Mouse (Mus musculus): ENCODE measurements around the gene Rab44. TPM values are rescaled to one million over a fixed set of nuclear protein-coding genes. Genes with fewer than 3 reads are reported as not detected.
A peak's percentile ranks its signal among the peaks of the same experiment; 100 is the strongest.
"Not testable (repeated sequence)": the region's sequence is repeated elsewhere in the genome, so short reads cannot be mapped to it uniquely, and the experiment has no call there.

Rab44 gene
- polyA plus RNA-seq, 1 experiment from 2014 or later, result not detected

DNA sequence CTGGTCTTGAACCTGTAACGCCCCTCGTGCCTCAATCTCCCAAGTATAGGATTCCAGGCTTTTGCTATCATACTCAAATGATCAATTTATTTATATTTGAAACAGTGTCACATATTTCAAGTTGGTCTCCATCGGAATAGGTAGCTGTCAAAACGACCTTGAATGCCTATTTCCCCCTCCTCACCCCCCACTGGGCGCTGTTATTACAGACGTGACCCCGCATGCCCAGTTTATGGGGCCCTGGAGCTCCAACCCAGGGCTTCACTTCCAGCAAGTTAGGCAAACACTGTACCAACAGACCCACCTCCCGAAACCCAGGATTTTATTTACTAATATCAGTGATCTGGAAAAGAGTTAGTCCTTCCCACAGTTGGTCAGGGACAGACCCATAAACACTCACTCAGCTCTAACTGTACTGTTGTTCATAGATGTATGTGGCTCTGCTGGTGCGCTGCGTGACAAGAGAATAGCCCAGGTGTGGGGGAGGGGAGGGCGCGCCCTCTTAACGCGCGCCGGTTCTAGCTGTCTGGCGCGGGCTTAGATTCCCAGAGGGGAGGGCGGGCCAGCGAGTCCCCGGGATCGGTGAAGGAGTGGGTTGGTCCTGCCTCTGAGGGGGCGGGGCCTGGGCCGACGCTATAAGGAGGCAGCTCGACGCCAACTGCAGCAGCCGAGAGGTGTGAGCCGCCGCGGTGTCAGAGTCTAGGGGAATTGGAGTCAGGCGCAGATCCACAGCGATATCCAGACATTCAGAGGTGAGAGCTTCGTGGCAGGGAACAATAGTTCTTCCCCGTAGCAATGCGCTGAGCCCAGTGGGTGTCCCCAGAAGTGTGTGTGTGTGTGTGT, 20.6 kb upstream of the Rab44 start:
- ATAC-seq (replicated peaks), result peak; percentile 84
- 9% methylated on average over 36 of the region's 36 CpGs for WGBS
- Histone ChIP-seq H3K27ac (peak overlapping the region; percentile 76), H3K27me3 (replicated peaks) (peaks cover 22% of the 10 kb centered on the region), H3K9ac (peak overlapping the region; percentile 67), H3K36me3 (replicated peaks) (no peaks in the 10 kb centered on the region), H3K4me1 (peaks cover 23% of the 10 kb centered on the region), H3K4me3 (peak overlapping the region; percentile 54), H3K9me3 (no peaks in the 10 kb centered on the region), H3K4me2 (peak overlapping the region; percentile 92)

DNA sequence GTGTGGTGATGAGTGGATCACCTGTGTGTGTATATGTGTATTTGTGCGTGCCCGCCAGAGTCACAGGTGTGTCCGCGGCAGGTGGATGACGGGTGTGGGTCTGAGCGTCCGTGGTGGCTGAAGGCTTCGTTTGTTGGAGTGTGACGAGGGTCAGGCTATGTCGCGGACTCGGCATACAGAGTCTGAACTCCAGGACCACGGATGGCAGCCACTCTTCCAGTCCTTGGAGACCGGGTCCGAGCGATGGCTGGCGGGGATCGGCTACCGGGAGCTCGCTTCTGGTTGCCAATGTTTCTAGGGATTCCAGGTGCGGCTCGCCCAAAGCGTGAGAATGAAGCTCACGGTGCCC, 20.0 kb upstream of the Rab44 start:
- peak; percentile 22 for ATAC-seq (replicated peaks)
- Histone ChIP-seq H3K4me2 (peak overlapping the region; percentile 92), H3K9me3 (no peaks in the 10 kb centered on the region), H3K36me3 (replicated peaks) (no peaks in the 10 kb centered on the region), H3K27ac (peak overlapping the region; percentile 76), H3K27me3 (replicated peaks) (peaks cover 22% of the 10 kb centered on the region), H3K4me1 (peaks cover 23% of the 10 kb centered on the region), H3K9ac (peak overlapping the region; percentile 67), H3K4me3 (peak overlapping the region; percentile 54)
- WGBS, result 1% methylated on average over 24 of the region's 24 CpGs

DNA sequence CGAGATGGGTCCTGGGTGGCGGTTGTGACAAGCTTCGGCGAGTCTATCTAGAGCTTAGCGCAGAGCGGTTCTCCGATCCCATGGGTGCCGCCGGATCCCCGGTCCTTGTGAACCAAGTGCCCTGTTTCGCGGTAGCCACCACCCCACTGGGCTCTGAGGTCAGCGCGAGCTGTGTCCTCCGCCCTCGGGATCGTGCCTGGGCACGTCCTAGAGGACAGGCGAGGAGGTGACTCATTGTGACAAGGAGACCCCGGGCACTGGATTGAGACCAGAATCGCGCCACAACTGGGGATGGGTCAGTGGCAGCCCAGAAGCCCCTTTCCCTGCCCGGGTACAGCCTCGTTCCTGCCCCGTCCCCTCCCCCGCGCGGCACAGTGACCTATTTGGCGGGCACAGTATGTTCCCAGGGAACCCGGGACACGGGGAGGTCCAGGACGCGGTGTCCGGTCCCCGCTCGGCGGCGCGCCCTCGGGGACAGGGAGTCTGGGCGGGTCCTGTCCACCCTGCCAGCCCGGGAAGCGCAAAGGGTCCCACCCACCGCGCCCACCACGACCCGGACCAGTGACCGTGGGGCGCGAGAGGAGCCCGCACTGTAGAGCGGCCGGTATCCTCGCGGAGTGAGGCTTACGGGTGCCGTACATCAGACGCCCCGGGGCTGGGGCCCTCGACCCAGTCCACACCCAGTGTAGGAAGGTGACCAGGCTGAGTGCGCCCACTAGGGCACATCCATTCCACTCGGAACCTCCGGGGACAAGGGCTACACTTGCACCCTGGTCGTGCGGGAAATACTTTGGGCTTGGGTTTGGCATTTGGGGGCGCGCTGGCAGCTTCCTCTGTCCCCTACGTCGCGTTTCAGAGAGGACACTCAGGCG, 19.4 kb upstream of the Rab44 start:
- Histone ChIP-seq H3K4me1 (peaks cover 23% of the 10 kb centered on the region), H3K27me3 (replicated peaks) (peaks cover 22% of the 10 kb centered on the region), H3K4me3 (peak overlapping the region; percentile 54), H3K9ac (peak overlapping the region; percentile 67), H3K9me3 (no peaks in the 10 kb centered on the region), H3K27ac (peak overlapping the region; percentile 76), H3K36me3 (replicated peaks) (0 out of 2 replicates have a peak, but pooled peaks cover 2% of the 10 kb centered on the region), H3K4me2 (peak overlapping the region; percentile 92)
- under 1% methylated on average over 71 of the region's 71 CpGs for whole genome bisulfite sequencing
- ATAC-seq (replicated peaks), result peak; percentile 67

DNA sequence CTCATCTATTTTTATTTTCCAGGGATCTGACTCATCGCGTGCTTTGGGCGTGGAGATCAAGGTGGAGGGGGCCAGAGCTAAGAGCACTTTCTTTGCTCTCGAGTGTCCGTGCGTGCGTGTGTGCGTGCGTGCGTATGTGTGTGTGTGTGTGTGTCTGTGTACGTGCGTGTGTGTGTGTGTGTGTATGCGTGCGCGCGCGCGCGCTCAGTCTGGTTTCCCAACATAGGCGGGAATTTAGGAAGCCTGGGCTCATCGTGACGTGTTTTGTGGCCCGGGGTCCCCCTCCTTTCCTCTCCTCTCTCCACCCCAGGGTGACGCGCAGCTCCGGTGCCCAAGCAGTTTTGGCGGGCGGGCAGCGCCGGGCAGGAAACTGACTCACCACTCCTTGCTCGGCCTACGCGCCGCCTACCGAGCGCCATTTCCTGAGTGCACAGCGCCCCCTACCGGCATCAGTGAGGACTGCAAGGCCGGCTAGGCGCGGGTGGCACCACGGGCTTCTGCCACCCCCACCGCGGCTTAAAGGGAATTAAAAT, 18.7 kb upstream of the Rab44 start:
- WGBS, result 0% methylated on average over 37 of the region's 44 CpGs
- peak overlapping the region; percentile 92 for H3K4me2 ChIP-seq
- peak overlapping the region; percentile 67 for H3K9ac ChIP-seq
- H3K4me1 ChIP-seq, result peaks cover 23% of the 10 kb centered on the region
- peak; percentile 89 for ATAC-seq (replicated peaks)
- peaks cover 22% of the 10 kb centered on the region for H3K27me3 ChIP-seq (replicated peaks)
- 0 out of 2 replicates have a peak, but pooled peaks cover 2% of the 10 kb centered on the region for H3K36me3 ChIP-seq (replicated peaks)
- peak overlapping the region; percentile 54 for H3K4me3 ChIP-seq
- H3K27ac ChIP-seq, result peak overlapping the region; percentile 76
- H3K9me3 ChIP-seq, result no peaks in the 10 kb centered on the region

DNA sequence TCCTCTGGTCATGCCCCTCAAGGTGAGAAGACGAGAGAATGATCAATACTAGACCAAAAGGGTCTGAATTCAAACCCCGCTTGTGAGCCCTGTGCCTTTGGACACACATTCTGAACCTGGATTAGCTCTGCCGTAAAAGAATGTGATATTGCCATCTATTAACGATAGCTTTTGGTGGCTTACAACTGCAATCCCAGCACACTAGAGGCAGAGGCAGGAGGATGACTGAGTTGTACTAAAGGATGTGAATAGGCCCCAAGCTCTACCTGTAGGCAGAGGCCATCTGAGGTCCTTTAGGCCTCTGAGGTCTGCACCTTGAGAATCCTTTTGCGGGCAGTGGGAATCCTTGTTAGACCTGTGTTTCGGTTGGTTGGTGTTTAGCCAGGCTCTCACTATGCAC, 17.7 kb upstream of the Rab44 start:
- Histone ChIP-seq H3K27me3 (replicated peaks) (peaks cover 19% of the 10 kb centered on the region), H3K4me3 (no peak overlapping the region), H3K4me1 (peaks cover 23% of the 10 kb centered on the region), H3K4me2 (no peak overlapping the region), H3K27ac (no peak overlapping the region), H3K9ac (no peak overlapping the region), H3K36me3 (replicated peaks) (0 out of 2 replicates have a peak, but pooled peaks cover 2% of the 10 kb centered on the region), H3K9me3 (no peaks in the 10 kb centered on the region)
- ATAC-seq (replicated peaks), result no peak
- WGBS, result 94% methylated on average over 6 of the region's 6 CpGs

DNA sequence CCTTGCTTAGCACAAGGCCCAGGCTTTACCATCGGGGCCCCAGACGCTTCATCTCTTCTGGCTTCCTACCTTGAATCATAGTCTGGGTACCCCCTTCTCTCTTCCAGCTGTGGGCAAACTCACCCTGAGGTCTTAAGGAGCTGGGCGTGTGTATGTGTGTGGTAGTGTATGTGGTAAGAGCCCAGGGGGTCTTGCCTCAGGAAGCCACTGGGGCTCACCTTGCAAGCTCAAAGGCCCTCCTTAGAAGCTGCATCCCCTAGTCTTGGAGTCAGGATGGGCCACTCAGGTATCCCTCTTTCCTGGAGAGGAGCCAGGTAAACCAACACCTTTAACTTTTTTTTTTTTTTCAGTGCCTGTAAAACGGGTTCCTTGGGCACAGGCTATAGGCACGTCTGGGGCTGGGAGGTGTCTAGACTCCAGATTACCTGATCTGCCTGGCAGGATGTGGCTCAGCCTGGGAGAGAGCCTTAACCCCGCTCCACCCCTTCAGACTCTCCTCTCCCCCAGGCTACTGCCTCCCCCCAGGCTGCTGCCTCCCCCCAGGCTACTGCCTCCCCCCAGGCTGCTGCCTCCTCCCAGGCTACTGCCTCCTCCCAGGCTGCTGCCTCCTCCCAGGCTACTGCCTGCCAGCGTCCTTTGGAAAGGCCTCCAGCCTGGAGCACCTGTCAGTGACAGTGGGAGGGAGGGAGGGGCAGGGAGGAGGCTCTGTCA, 16.9 kb upstream of the Rab44 start:
- ATAC-seq (replicated peaks), result no peak

DNA sequence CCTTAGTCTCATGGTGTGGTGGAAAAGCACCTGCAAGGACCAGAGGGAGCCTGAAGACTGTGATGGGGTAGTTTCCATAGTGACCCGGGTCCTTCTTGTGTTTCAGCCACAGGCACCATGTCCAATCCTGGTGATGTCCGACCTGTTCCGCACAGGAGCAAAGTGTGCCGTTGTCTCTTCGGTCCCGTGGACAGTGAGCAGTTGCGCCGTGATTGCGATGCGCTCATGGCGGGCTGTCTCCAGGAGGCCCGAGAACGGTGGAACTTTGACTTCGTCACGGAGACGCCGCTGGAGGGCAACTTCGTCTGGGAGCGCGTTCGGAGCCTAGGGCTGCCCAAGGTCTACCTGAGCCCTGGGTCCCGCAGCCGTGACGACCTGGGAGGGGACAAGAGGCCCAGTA, 15.7 kb upstream of the Rab44 start:
- H3K4me3 ChIP-seq, result no peak overlapping the region
- H3K36me3 ChIP-seq (replicated peaks), result 0 out of 2 replicates have a peak, but pooled peaks cover 2% of the 10 kb centered on the region
- H3K9ac ChIP-seq, result no peak overlapping the region
- no peak overlapping the region for H3K27ac ChIP-seq
- H3K4me1 ChIP-seq, result peaks cover 21% of the 10 kb centered on the region
- no peak overlapping the region for H3K4me2 ChIP-seq
- H3K27me3 ChIP-seq (replicated peaks), result 0 out of 2 replicates have a peak, but pooled peaks cover 6% of the 10 kb centered on the region
- no peak for ATAC-seq (replicated peaks)
- WGBS, result 93% methylated on average over 24 of the region's 24 CpGs
- no peaks in the 10 kb centered on the region for H3K9me3 ChIP-seq

More for the DNA sequence above, 16.9 kb upstream of the Rab44 start:
- no peak overlapping the region for H3K9ac ChIP-seq
- no peak overlapping the region for H3K4me3 ChIP-seq
- H3K4me1 ChIP-seq, result peaks cover 23% of the 10 kb centered on the region
- no peak overlapping the region for H3K27ac ChIP-seq
- 69% methylated on average over 6 of the region's 7 CpGs for WGBS
- H3K36me3 ChIP-seq (replicated peaks), result 0 out of 2 replicates have a peak, but pooled peaks cover 2% of the 10 kb centered on the region
- H3K27me3 ChIP-seq (replicated peaks), result peaks cover 14% of the 10 kb centered on the region
- H3K9me3 ChIP-seq, result no peaks in the 10 kb centered on the region
- no peak overlapping the region for H3K4me2 ChIP-seq

DNA sequence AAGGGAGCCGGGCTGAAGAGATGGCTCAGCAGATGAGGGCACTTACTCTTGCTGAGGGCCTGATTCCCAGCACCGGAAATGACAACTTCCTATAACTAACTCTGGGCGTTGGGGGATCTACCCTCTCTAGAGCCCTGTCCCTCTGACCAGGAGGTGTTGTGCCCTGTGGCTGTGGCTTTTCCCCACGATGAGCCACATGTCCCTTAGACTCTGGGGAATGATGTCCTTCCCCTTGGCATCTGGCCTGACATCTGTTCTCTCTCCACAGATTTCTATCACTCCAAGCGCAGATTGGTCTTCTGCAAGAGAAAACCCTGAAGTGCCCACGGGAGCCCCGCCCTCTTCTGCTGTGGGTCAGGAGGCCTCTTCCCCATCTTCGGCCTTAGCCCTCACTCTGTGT, 14.9 kb upstream of the Rab44 start:
- 0 out of 2 replicates have a peak, but pooled peaks cover 2% of the 10 kb centered on the region for H3K36me3 ChIP-seq (replicated peaks)
- no peak overlapping the region for H3K4me2 ChIP-seq
- 0 out of 2 replicates have a peak, but pooled peaks cover 6% of the 10 kb centered on the region for H3K27me3 ChIP-seq (replicated peaks)
- no peak overlapping the region for H3K9ac ChIP-seq
- H3K4me3 ChIP-seq, result no peak overlapping the region
- H3K27ac ChIP-seq, result no peak overlapping the region
- H3K9me3 ChIP-seq, result no peaks in the 10 kb centered on the region
- WGBS, result 80% methylated on average over 8 of the region's 8 CpGs
- no peak for ATAC-seq (replicated peaks)
- peaks cover 13% of the 10 kb centered on the region for H3K4me1 ChIP-seq

DNA sequence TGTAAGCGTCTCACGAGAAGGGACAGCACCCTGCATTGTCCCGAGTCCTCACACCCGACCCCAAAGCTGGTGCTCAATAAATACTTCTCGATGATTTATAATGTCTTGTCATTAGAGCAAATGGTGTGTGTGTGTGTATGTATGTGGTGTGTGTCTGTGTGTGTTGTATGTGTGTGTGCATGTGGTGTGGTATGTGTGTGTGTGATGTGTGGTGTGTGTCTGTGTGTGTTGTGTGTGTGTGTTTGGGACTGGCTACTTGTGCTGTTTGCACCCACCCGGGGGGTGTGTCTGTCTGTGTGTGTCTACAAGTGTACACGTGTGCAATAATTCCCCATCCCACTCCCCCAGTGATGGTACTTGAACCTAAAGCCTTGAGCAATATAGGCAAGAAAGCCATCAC, 13.3 kb upstream of the Rab44 start:
- Histone ChIP-seq H3K4me2 (no peak overlapping the region), H3K27ac (no peak overlapping the region), H3K4me3 (no peak overlapping the region), H3K9me3 (no peaks in the 10 kb centered on the region), H3K9ac (no peak overlapping the region), H3K4me1 (peaks cover 2% of the 10 kb centered on the region), H3K36me3 (replicated peaks) (0 out of 2 replicates have a peak, but pooled peaks cover 2% of the 10 kb centered on the region), H3K27me3 (replicated peaks) (no peaks in the 10 kb centered on the region)
- 93% methylated on average over 7 of the region's 7 CpGs for WGBS
- no peak for ATAC-seq (replicated peaks)

DNA sequence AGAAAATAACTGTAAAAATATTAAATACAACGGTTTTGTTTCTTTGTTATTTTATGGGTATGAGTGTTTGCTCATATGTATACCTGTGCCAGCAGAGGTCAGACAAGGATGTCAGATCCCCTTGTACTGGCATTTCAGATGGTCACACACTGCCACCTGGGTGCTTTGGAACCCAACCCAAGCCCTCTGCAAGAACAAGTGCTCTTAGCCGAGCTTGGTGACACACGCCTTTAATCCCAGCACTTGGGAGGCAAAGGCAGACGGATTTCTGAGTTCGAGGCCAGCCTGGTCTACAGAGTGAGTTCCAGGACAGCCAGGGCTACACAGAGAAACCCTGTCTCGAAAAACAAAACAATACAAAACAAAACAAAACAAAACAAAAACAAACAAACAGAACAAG, 3.6 kb upstream of the Rab44 start:
- H3K9ac ChIP-seq; ATAC-seq (replicated peaks); H3K4me2 ChIP-seq; H3K36me3 ChIP-seq (replicated peaks); H3K27ac ChIP-seq; H3K9me3 ChIP-seq; H3K4me1 ChIP-seq; H3K4me3 ChIP-seq; H3K27me3 ChIP-seq (replicated peaks): not testable (repeated sequence)
- 85% methylated on average over 6 of the region's 6 CpGs for WGBS

DNA sequence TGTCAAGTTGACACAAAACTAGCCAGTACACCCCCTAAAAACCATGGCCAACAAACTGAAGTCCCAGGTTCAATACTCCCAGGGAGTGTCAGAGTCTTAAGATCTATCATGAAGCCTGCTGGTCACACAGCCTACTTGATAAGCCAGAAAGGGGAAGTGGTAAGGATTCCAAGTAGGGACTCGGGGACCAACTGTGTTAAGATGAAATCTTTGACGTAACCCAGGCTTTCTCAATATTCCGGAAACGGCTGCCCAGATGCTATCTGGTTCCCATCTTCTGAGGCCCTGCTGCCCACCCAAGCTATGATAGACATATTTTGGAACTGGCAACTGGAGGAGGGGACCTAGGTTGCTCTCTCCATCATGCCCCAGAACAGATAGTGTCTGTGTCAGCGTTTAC, 2.6 kb upstream of the Rab44 start:
- no peaks in the 10 kb centered on the region for H3K9me3 ChIP-seq
- H3K4me3 ChIP-seq, result no peak overlapping the region
- no peaks in the 10 kb centered on the region for H3K36me3 ChIP-seq (replicated peaks)
- no peak overlapping the region for H3K27ac ChIP-seq
- no peak overlapping the region for H3K4me2 ChIP-seq
- 94% methylated on average over 5 of the region's 5 CpGs for WGBS
- ATAC-seq (replicated peaks), result no peak
- H3K27me3 ChIP-seq (replicated peaks), result no peaks in the 10 kb centered on the region
- no peak overlapping the region for H3K9ac ChIP-seq
- H3K4me1 ChIP-seq, result no peaks in the 10 kb centered on the region

All from midbrain, embryonic 15.5 days (tissue).